Comparison of ENCODE assay signal across 14 mouse cellular contexts in genomic region chr16:91592162-91592561, GRCm38 (mm10).
"Had no signal": no experiment of that assay in that cellular context is flagged by ENCODE, and none has a peak within 500 bp of the region (broad histone marks: within the 10 kb centered on the region; RNA-seq: fewer than 3 reads in every experiment).

No protein-coding gene starts in this region.

- H3K27me3 ChIP-seq: midbrain, embryonic 15.5 days; neural tube, embryonic 12.5 days had no signal

- H3K9ac ChIP-seq: limb, embryonic 15.5 days; liver, embryonic 12.5 days; midbrain, embryonic 15.5 days; neural tube, embryonic 12.5 days had no signal

- ATAC-seq: hindbrain, postnatal 0 days; liver, embryonic 12.5 days; midbrain, embryonic 15.5 days had no signal

- DNase-seq: kidney, adult 18-20 months; kidney, postnatal 10 days; layer of hippocampus, adult 9-11 months; layer of hippocampus, postnatal 36 days; thymus, adult 18-20 months; thymus, postnatal 14 days had no signal

- H3K4me2 ChIP-seq: limb, embryonic 15.5 days; liver, embryonic 12.5 days; midbrain, embryonic 11.5 days; midbrain, embryonic 15.5 days; neural tube, embryonic 12.5 days had no signal

- H3K4me3 ChIP-seq: limb, embryonic 15.5 days; liver, embryonic 12.5 days; midbrain, embryonic 15.5 days; neural tube, embryonic 12.5 days had no signal

- H3K27ac ChIP-seq: hindbrain, postnatal 0 days; limb, embryonic 15.5 days; liver, embryonic 12.5 days; macrophage; midbrain, embryonic 15.5 days; neural tube, embryonic 12.5 days had no signal

- H3K9me3 ChIP-seq: limb, embryonic 15.5 days; liver, embryonic 12.5 days; megakaryocyte, embryonic 14.5 days; midbrain, embryonic 15.5 days; neural tube, embryonic 12.5 days had no signal

- H3K36me3 ChIP-seq: limb, embryonic 15.5 days; liver, embryonic 12.5 days; midbrain, embryonic 15.5 days had no signal
